Mouse (Mus musculus) cerebellum, postnatal 25 days (tissue): Measurements from ENCODE around the gene Smug1.
A peak's percentile ranks its signal among the peaks of the same experiment; 100 is the strongest.

ENCODE experiments used
- DNase-seq, 2 experiments: peaks; one replicate each; pipeline ENCODE4 v3.0.0; 2021; ENCODE audit warnings: mixed read lengths in 2 of 2

The Smug1 gene

GRCm38 (mm10) chr15:103167042-103167615, at the start of gene Smug1:
Gene Smug1 (minus strand): TSS chr15:103167092.
- DNase-seq: no peak

DNA sequence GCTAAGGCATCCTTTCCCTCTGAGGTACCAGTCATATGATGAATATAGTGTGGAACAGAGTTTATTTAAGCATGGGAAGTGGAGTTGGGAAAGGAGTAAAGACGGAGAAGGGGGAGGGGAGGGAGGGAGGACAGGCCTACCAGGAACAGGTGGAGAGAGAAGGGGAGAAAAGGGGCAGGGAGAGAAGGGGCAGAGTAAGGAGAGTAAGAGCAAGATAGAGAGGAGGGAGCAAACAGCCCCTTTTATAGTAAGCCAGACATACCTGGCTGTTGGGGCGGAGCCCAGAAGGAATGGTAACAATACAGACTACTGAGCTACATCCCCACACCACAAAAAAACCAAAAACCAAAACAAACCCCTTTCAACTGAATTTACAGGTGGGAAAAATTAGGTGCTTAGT, 49.2 kb upstream of the Smug1 start:
- DNase-seq: no peak

- DNase-seq: peak; percentile 38 to 65
These were observed 48.3 kb upstream of the Smug1 start for GRCm38 (mm10) chr15:103214971-103215907.

DNA sequence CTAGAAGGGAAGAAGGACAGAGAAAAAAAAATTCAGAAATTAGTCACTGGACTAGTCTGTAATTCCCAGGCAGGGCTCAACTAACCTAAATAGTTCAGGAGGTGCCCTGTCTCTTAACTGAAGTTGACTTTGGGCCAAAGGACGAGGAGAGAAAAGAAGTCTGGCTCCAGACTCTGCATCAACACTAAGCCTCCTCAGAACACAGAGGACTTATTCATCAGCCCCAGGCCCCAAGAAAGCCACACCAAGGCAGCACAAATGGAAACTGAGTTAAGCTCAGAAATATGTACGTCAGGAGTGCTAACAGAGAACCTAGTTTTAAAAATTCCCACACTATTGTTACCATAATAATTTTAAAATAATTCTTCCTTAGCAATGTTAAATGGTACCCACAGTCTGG, 47.3 kb upstream of the Smug1 start:
- no peak for DNase-seq

DNA sequence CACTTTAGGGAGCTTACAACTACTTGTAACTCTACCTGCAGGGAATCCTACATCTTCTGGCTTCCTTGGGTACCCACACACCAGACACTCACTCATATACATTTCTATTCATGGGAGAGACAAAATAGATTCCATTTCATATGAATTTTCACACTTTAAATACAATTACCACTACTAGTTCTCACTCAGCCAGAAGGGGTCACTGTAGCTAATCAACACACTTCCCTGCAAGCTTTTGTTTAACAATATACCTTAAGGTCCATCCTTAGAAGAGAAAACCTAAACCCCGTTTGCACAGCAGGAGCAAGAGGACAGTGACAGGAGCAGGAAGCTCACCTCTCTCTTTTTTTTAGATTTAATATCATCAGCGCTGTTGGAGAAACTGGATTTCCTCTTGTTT, 38.3 kb upstream of the Smug1 start:
- DNase-seq: no peak

- DNase-seq: no peak
These were observed 35.3 kb upstream of the Smug1 start for GRCm38 (mm10) chr15:103202088-103202793.

- no peak for DNase-seq
These were observed 30.9 kb upstream of the Smug1 start for GRCm38 (mm10) chr15:103197785-103198184.

DNA sequence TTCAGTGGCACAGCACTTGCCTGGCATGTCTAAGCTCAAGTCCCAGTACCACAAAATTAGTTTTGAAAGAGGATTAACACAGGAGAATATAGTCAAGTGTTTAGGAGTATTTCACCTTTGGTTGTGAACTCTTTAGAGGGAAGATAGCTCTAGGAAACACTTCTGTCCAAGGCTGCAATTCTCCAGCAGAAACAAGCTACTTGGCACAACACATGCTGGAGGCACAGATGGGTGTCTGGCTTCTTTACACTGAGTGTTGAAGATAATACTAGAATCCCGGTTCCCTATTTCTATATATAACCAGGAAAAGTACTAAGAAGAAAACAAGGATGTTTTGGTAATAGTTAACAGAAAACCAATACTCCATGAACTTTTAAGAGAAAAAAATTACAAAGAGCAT, 29.9 kb upstream of the Smug1 start:
- no peak for DNase-seq

DNA sequence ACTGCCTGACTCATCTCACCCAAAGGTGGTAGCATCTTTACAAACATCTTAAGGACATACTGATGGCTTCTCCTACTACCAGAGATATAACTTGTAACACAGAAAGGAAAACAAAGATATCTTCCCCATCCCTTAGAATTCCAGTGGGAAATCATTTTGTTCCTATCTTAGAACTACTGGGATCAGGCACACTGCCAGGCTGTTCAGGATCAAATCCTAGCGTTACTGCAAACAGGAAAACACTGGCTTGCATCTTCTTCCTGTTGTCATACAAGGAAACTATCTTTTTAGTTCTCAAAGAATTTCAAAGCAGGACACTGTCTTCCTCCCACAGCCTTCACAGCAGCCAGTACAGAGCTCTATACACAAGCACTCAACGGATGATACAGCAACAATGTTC, 26.7 kb upstream of the Smug1 start:
- no peak for DNase-seq

DNA sequence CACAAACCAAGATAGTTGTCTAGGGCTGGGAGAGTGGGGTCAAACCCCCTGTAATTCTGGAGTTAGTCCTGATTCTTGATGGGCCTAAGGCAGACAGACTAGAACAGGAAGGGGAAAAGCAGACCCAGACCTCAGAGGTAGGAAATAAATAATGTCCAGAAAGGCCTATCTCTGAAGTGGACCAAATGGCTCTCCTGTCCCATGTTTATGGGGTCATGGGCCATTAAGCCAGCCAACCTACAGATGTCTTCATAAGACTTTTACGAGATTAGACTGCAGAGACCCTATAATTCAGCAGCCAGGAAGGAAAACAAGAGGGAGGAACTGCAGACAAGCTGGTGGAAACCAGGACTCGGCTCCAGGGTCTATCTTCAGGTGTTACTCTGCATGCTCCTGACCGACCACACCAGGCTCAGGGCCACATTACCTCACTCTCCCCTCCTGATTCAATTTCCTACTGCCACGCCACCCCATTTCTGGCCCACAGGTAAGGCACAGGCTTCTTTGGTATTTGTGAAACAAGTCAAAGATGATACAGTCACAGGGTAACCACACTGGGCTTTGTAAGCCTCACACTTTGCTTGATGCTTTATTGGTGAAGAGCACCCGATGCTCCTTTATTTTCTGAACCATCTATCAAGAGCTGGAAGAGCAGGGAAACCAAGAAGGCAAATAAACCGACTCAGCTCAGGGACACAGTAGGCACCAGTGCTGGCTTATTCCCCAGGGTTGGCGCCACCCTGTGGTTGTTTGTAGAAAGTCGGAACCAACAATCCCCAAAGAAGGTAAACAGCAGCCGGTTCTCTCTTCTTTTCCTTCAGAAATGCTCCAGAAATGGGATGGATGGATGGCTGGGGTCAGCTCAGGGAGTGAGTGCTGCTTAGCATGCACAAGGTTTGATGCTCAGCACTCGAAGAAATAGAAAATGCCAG, 23.9 kb upstream of the Smug1 start:
- peak; percentile 50 to 74 for DNase-seq

DNA sequence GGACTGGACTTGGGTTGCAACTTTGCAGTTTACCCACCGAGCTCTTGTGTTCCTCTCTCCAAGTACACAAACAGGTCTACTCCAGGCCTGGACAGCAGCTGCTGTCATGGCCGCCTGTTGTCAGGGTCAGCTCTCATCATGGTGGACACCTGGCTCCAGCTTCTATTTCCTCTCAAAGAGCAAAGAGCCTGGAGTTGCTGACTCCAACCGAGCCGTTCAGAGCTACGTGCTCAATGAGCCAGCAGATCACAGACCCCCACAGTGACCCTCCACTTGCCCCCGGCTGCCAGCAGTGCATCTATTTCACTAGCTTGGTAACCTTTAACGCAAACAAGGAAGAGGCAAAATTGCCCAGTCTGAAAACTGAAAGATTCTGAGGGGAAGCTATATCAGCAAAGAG, 23.2 kb upstream of the Smug1 start:
- DNase-seq: no peak

DNA sequence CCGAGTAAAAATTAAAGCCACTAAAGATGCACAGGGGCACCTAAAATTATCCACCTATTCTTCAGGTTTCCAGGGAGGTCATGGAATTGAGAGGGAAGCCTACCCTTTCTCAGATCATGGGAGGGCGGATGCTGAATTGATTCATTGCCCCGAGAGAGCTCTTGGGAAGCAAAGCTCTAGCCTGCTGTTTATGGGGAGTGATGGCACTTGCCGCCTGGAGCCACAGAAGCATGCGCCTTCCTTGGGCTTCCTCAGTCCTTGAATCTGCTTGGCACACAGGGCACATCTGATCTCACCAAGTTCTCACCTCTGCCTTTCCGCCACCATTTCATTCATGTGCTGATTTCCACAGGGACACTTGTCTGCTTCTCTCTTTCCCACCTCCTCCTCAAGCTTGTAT, 20.9 kb upstream of the Smug1 start:
- DNase-seq: no peak

GRCm38 (mm10) chr15:103185462-103186198, 18.7 kb upstream of the Smug1 start:
- DNase-seq: peak; percentile 69 to 80

DNA sequence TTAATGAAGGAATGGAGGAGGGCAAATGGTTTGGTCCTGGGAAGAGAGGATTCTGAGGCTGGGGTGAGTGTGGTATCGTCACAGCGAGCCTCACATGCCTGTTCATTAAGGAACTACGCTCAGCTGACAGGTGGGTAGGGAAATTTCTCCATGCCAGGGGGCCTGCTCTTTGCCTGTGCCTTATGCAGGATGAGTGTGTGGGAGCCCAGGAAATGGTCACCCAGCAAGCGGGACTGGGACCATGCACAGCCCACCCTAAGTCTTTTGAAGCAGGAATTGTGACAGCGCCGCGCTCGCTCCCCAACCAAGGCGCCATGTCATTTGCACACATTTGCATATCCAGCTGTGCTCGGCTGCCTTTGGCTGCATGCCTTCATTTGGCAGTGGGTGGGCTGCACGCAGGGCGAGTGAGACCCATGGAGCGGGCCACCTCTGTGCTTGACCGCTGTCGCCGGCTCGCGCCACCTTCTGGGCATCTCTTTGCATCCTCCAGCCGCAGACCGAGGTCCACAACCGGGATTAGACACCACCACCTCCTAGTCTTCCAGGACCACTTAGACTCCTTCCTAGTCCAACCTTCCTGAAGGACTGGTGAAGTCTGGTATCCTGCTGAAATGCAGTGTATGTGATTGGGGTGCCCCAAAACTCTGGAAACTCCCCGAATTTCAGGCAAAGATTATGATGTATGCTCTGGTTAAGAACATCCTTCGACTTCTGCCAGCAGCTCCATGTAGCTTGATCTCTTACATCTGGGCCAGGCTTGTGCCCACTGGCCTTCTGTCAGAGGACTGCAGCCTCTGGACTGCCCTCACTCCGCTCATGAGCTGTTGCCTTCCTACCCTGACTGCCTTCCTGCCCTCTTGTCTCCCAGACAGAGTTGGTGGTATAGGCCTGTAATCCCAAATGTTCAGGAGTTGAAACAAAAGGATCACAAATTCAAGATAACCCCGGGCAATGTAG, 17.0 kb upstream of the Smug1 start:
- DNase-seq: peak; percentile 41 to 55

GRCm38 (mm10) chr15:103183135-103183534, 16.2 kb upstream of the Smug1 start:
- DNase-seq: peak; percentile 52 to 72

- peak; percentile 82 to 93 for DNase-seq
These were observed 15.4 kb upstream of the Smug1 start for GRCm38 (mm10) chr15:103182166-103182790.

DNA sequence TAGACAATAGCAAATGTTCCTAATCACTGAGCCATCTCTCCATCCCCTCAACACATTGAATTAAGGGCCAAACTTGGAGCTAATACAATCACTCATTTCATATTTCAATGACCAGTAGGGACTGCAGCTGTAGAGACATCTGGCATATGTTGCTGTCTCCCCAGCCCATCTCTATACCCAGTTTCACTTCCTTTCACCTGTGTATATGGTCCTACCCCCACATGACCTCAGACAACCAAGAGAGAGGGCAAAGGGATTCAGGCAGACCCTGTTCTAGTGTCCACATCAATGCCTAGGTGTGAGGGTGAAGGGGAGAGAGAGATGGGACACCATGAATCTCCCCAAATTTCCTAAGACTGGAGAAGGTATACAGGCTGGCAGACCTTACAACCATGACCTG, 13.5 kb upstream of the Smug1 start:
- DNase-seq: no peak

DNA sequence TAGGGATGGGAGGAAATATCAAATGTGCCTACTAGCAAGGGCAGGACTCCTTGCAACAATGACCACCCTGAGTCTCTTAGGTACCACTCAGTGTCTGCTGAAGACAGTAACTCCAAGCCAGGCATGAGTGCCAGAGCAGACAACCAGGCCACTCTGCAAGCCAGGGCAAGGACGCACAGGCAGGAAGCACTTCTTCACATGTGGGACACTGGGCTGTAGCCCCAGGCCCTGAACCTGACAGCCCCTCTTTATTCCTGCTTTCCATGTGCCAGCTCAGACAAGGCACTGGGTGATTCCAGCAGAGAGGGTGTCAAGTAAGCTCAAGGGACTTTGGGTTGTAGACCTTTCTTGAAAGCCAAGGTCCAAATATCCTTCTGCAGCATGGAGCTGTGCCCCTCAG, 11.9 kb upstream of the Smug1 start:
- DNase-seq: no peak

DNA sequence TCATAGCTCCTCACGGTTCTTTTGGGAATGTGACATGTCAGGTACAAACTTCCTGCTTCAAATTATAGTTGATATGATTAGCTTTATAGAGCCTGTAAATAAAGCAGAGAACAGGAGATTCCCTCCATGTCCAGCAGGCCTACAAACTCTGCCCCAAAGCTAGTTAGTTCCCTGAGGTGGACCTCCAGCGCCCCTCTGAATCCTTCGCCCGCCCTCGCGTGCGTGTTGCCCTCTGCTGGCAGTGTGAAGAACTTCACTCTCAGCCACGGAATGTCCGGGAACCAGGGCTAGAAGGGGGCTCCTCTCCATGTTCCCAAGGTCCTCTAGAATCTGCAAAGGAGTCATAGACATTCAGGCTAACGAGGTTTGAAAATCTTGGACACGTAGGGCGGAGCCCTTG, 11.2 kb upstream of the Smug1 start:
- peak in 1 of 2 experiments; percentile 51 for DNase-seq

DNA sequence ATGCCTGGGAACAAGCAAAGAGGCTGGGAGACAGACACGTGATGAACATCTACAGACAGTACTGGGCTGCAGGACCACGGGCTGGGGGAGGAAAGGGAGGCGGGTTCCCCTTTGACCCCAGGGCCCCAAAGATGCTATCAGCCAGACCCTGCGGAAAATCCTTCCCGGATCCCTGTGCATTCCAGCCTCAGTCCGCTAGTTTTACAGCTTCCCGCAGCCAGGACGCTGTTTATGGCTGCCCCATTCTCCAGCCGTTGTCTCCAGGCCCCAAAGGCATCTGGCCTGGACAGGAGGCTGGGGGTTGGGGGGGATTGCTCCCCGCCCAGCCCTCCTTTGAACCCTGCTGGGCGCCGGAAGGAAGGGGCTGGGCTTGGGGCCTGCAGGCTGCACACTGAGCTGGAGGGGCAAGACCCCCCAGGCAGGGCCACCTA, 10.7 kb upstream of the Smug1 start:
- DNase-seq: no peak
